In the genomic region with DNA sequence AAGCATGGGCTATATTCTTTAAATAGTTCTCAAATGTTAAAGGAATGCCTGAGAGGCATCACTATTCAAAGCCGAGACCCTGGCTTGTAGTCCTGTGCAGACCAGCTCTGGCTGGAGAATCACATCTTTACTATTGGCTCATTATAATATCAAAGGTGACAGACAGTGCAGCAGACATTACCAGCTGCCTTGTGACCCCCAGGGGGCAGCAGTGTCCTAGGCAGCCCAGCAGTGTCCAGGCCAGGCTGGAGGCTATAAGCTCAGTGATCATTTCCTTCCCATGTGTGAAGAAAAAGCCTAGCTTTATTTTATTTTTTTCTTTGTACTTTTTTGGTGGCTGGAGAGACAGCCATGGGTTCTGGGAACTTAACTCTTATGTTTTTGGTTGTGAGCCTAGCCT, we compare ENCODE assay signal across 8 mouse cellular contexts.
DNase-seq lines count a peak whose midpoint lies in the region; ATAC-seq lines count a peak whose summit lies in the region.

No protein-coding gene starts in this region.

- H3K4me3 ChIP-seq in neural tube, embryonic 15.5 days (replicated peaks): no peak overlapping the region

- H3K9ac ChIP-seq in neural tube, embryonic 15.5 days (replicated peaks): no peak overlapping the region

- H3K9me3 ChIP-seq in neural tube, embryonic 15.5 days (replicated peaks): no peaks in the 10 kb centered on the region

- H3K4me1 ChIP-seq in neural tube, embryonic 15.5 days: 0 out of 2 replicates have a peak, but pooled peaks cover 5% of the 10 kb centered on the region

- H3K4me2 ChIP-seq in neural tube, embryonic 15.5 days: no peak overlapping the region

- H3K27me3 ChIP-seq in neural tube, embryonic 15.5 days (replicated peaks): no peaks in the 10 kb centered on the region

- H3K36me3 ChIP-seq in neural tube, embryonic 15.5 days: peaks cover 60% of the 10 kb centered on the region

- no peak overlapping the region for H3K27ac ChIP-seq in neural tube, embryonic 15.5 days (replicated peaks)

- peak; percentile 54 for DNase-seq in neural tube, embryonic 10.5 days (ENCODE audit: extremely low spot score, low spot score)
- DNase-seq in adrenal gland, adult 8-10 months: peak; percentile 33
- peak; percentile 47 for DNase-seq in embryo, embryonic 9.5 days (ENCODE audit: extremely low spot score)
- DNase-seq in liver: peak; percentile 58
- DNase-seq in thymus, postnatal 36 days: peak; percentile 61 to 62

- no peak for ATAC-seq in neural tube, embryonic 15.5 days (ENCODE audit: low FRiP score)
- peak; percentile 65 to 75; a peak in 3 of 4 replicates for ATAC-seq in hematopoietic stem cell, adult 5-6 weeks (replicated peaks in 1 of 2; ENCODE audit: insufficient read depth in 1 of 2, low FRiP score in 2 of 2, low TSS enrichment in 1 of 2, low read depth in 1 of 2, poor library complexity in 2 of 2, severe bottlenecking in 2 of 2)
- 0 out of 2 replicates have a peak, but pooled peaks have one; percentile 34 for ATAC-seq in monocyte, adult 5-6 weeks (replicated peaks; ENCODE audit: insufficient number of reproducible peaks, low FRiP score, low TSS enrichment, poor library complexity, severe bottlenecking)

- 32% methylated on average over 1 of the region's 1 CpGs for WGBS in neural tube, embryonic 15.5 days
